Mouse (Mus musculus): ENCODE data around the gene Slc25a30. TPM values are rescaled to one million over a fixed set of nuclear protein-coding genes. Genes with fewer than 3 reads are reported as not detected.
"Not testable (repeated sequence)": the region's sequence is repeated elsewhere in the genome, so short reads cannot be mapped to it uniquely, and the experiment has no call there.

The Slc25a30 gene
- polyA plus RNA-seq (2021), result 36.9 TPM

GRCm38 (mm10) chr14:75786868-75787793, at the start of gene Slc25a30:
Gene Slc25a30, minus strand, starts transcription at chr14:75787037.
- no peak for TF ChIP-seq CTCF (IDR thresholded peaks at IDR 0.05)
- no peaks in the 10 kb centered on the region for H3K27me3 ChIP-seq
- ChIA-PET CTCF (interaction anchor here (1.1 to 1.8 kb wide), 3 partner anchors 9 to 48 kb away, joined by 4 to 8 read pairs (median 7); no protein-coding TSS in a partner anchor), POLR2A (interaction anchor here (1.3 to 1.8 kb wide), 3 partner anchors 12 to 48 kb away, joined by 3 to 5 read pairs (median 4); no protein-coding TSS in a partner anchor)
- ATAC-seq, result peak; percentile 98
- in situ Hi-C loops (cut with MboI; ENCODE audit: low pct_unique_long_range_greater_than_20kb), result no loop called here
- peak; percentile 58 for DNase-seq (ENCODE audit: low read depth, low spot score)

GRCm38 (mm10) chr14:75836579-75836978, 49.7 kb upstream of the Slc25a30 start:
- ATAC-seq (no peak), DNase-seq (ENCODE audit: low read depth, low spot score) (no peak)
- in situ Hi-C loops (cut with MboI; ENCODE audit: low pct_unique_long_range_greater_than_20kb), result no loop called here
- ChIA-PET POLR2A (no interaction called here), CTCF (no interaction called here)
- TF ChIP-seq CTCF (IDR thresholded peaks at IDR 0.05), result no peak
- H3K27me3 ChIP-seq, result no peaks in the 10 kb centered on the region

- POLR2A ChIA-PET, result interaction anchor here (0.6 to 1.5 kb wide), 4 partner anchors 9 to 671 kb away, joined by 3 to 5 read pairs (median 3); partner anchors contain the start of gene Slc25a30
- H3K27me3 ChIP-seq, result no peaks in the 10 kb centered on the region
- CTCF ChIA-PET, result interaction anchor here (0.8 to 2.1 kb wide), 7 partner anchors 9 to 67 kb away, joined by 3 to 4 read pairs (median 4); partner anchors contain the start of genes Slc25a30 and Tpt1
- in situ Hi-C loops (cut with MboI; ENCODE audit: low pct_unique_long_range_greater_than_20kb), result loop anchor here (5.0 kb wide), 1 partner anchor 43 kb away; no protein-coding TSS in a partner anchor
- DNase-seq (ENCODE audit: low read depth, low spot score) (no peak), ATAC-seq (peak; percentile 77)
- TF ChIP-seq CTCF (IDR thresholded peaks at IDR 0.05), result peak; percentile 36
These were observed 48.0 kb upstream of the Slc25a30 start for GRCm38 (mm10) chr14:75834739-75835381.

DNA sequence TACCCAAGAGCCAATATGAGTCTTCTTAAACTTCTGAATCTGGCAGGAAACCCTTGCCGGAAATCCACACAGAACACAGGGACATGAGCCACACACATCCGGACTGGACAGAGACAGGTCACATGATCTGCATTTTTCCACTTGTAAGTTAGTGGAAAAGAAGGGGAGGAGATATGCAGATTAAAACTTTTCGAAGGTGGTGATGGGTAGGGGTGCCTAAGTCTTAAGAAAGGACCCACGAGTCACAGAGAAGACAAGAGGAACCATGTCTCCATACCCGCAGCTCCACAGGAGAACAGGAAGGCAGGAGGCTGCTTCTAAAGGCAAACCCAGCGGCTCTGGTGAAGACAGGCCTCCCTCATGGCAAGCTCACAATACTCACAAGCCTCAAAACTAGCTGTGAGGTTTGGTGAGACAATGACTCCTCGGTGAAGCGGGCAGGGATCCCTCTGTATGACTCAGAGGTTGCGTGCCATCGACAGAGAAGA, 47.5 kb upstream of the Slc25a30 start:
- POLR2A ChIA-PET, result interaction anchor here (0.9 to 1.5 kb wide), 3 partner anchors 9 to 47 kb away, joined by 3 to 5 read pairs (median 3); partner anchors contain the start of gene Slc25a30
- ATAC-seq (peak; percentile 70), DNase-seq (ENCODE audit: low read depth, low spot score) (peak; percentile 61)
- TF ChIP-seq CTCF (IDR thresholded peaks at IDR 0.05), result no peak
- in situ Hi-C loops (cut with MboI; ENCODE audit: low pct_unique_long_range_greater_than_20kb), result loop anchor here (5.0 kb wide), 1 partner anchor 42 kb away; no protein-coding TSS in a partner anchor
- no peaks in the 10 kb centered on the region for H3K27me3 ChIP-seq
- CTCF ChIA-PET, result interaction anchor here (0.8 to 2.1 kb wide), 7 partner anchors 10 to 66 kb away, joined by 3 to 4 read pairs (median 4); partner anchors contain the start of genes Slc25a30 and Tpt1

DNA sequence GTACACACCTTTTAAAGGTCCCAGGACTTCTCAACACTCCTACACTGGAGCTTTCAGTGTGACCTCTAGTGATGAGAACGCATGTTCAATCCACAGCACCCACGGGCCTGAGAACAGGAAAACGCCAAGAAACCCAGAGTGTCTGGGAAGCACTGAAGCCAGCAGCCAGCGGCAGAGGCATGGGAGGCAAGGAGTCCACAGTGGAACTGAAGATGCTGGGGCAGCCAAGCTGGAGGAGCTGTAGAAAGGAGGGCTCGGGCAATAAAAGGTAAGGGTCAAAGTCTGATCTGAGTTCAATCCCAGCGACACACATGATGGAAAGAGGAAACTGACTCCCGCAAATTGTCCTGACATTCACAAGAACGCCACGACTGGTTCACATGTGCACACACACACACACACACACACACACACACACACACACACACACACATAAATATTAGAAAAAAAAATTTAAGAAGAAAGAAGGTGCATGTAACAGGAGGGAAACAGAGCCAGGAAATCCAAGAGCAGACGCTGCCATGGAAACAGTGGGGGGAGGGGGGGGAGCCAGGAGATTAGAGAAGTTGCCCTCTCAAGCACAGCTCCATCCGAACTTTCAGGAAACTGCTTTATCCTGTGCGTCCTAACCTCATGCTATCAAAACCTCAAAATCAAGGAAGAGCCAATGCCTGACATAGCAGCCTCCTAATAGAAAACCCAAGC, 46.9 kb upstream of the Slc25a30 start:
- ATAC-seq (no peak), DNase-seq (ENCODE audit: low read depth, low spot score) (no peak)
- no peak for TF ChIP-seq CTCF (IDR thresholded peaks at IDR 0.05)
- ChIA-PET POLR2A (interaction anchor here (1.2 to 1.5 kb wide), 2 partner anchors 10 to 47 kb away, joined by 3 to 5 read pairs; partner anchors contain the start of gene Slc25a30), CTCF (interaction anchor here (1.0 to 1.8 kb wide), 5 partner anchors 9 to 32 kb away, joined by 3 to 4 read pairs (median 4); partner anchors contain the start of gene Tpt1)
- in situ Hi-C loops (cut with MboI; ENCODE audit: low pct_unique_long_range_greater_than_20kb), result loop anchor here (5.0 kb wide), 1 partner anchor 41 kb away; no protein-coding TSS in a partner anchor
- H3K27me3 ChIP-seq, result no peaks in the 10 kb centered on the region

DNA sequence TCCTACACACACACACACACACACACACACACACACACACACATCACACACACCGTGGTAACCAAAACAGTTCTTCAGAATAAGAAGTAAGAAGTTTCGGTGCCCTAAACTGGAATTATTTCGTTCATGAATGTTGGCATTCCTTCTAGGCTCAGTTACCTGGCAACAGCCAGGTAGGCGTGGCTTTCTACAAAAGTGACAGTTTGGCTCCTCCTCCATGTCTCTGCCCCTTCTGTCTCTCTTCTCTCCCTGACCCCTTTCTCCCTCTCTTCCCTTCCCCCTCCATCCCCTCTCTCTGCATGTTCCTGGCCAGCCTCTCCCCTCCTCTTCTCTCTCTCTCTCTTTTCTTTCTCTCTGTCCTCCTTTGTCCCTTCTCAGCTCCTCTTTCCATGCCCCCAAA, 46.1 kb upstream of the Slc25a30 start:
- ChIA-PET POLR2A (no interaction called here), CTCF (no interaction called here)
- no peaks in the 10 kb centered on the region for H3K27me3 ChIP-seq
- in situ Hi-C loops (cut with MboI; ENCODE audit: low pct_unique_long_range_greater_than_20kb), result loop anchor here (5.0 kb wide), 1 partner anchor 41 kb away; no protein-coding TSS in a partner anchor
- ATAC-seq, result no peak
- DNase-seq (ENCODE audit: low read depth, low spot score), result no peak
- no peak for TF ChIP-seq CTCF (IDR thresholded peaks at IDR 0.05)

- DNase-seq (ENCODE audit: low read depth, low spot score), result no peak
- H3K27me3 ChIP-seq, result no peaks in the 10 kb centered on the region
- ChIA-PET POLR2A (no interaction called here), CTCF (no interaction called here)
- ATAC-seq, result no peak
- TF ChIP-seq CTCF (IDR thresholded peaks at IDR 0.05), result no peak
- in situ Hi-C loops (cut with MboI; ENCODE audit: low pct_unique_long_range_greater_than_20kb), result loop anchor here (5.0 kb wide), 1 partner anchor 40 kb away; no protein-coding TSS in a partner anchor
These were observed 45.2 kb upstream of the Slc25a30 start for GRCm38 (mm10) chr14:75832031-75832430.

DNA sequence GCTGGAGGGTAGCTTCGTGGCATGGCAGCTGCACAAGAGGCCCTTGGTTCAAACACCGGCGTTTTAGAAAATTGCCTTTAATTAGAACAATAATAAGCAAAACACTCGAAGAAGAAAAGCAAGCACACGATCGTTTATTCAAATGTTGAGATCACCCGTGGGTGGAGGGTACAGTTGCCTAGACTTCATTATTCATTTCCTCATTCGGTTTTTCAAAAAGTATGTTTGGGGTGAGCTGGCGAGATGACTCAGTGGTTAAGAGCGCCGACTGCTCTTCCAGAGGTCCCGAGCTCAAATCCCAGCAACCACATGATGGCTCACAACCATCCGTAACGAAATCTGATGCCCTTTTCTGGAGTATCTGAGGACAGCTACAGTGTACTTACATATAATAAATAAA, 43.0 kb upstream of the Slc25a30 start:
- CTCF ChIA-PET, result interaction anchor here (1.0 to 3.8 kb wide), 13 partner anchors 10 to 61 kb away, joined by 3 to 22 read pairs (median 4); no protein-coding TSS in a partner anchor
- ATAC-seq, result not testable (repeated sequence)

More for the DNA sequence above, 43.0 kb upstream of the Slc25a30 start:
- in situ Hi-C loops (cut with MboI; ENCODE audit: low pct_unique_long_range_greater_than_20kb), result loop anchor here (5.0 to 10.0 kb wide), 2 partner anchors 38 to 55 kb away; no protein-coding TSS in a partner anchor
- POLR2A ChIA-PET, result interaction anchor here (0.8 kb wide), 1 partner anchor 14 kb away, joined by 3 read pairs; no protein-coding TSS in a partner anchor
- not testable (repeated sequence) for H3K27me3 ChIP-seq; DNase-seq (ENCODE audit: low read depth, low spot score)

Data from Patski (cell line).